Mouse (Mus musculus): ENCODE measurements around the gene Hras.

Hras gene

GRCm38 (mm10) chr7:141193948-141194347, at the start of gene Hras, which contains the start of gene Lrrc56:
Gene Hras, minus strand, starts transcription at chr7:141194005.
Gene Lrrc56, plus strand, starts transcription at chr7:141194157.
- TF ChIP-seq CTCF (conservative IDR thresholded peaks at IDR 0.05; ENCODE audit: low read length) (no peak), NANOG (IDR thresholded peaks at IDR 0.05; ENCODE audit: borderline replicate concordance, low read length) (no peak), POU5F1 (IDR thresholded peaks at IDR 0.05; ENCODE audit: borderline replicate concordance, low read length) (no peak)
- no peaks in the 10 kb centered on the region for H3K9me3 ChIP-seq (ENCODE audit: low read length)
- peaks cover 46% of the 10 kb centered on the region for H3K36me3 ChIP-seq (ENCODE audit: insufficient read depth, low read length)
- H3K4me1 ChIP-seq (replicated peaks; ENCODE audit: low read depth, low read length), result peaks cover 45% of the 10 kb centered on the region
- peak within 1 kb of the TSS; percentile 96 for H3K4me3 ChIP-seq (replicated peaks; ENCODE audit: low read length)
- H3K27me3 ChIP-seq (ENCODE audit: insufficient read depth, low read length), result no peaks in the 10 kb centered on the region

- H3K4me1 ChIP-seq (replicated peaks; ENCODE audit: low read depth, low read length), result peaks cover 49% of the 10 kb centered on the region
- no peaks in the 10 kb centered on the region for H3K9me3 ChIP-seq (ENCODE audit: low read length)
- no peaks in the 10 kb centered on the region for H3K27me3 ChIP-seq (ENCODE audit: insufficient read depth, low read length)
- H3K36me3 ChIP-seq (ENCODE audit: insufficient read depth, low read length), result peaks cover 69% of the 10 kb centered on the region
- no peak overlapping the region for H3K4me3 ChIP-seq (replicated peaks; ENCODE audit: low read length)
- TF ChIP-seq NANOG (IDR thresholded peaks at IDR 0.05; ENCODE audit: borderline replicate concordance, low read length), result no peak
- TF ChIP-seq CTCF (conservative IDR thresholded peaks at IDR 0.05; ENCODE audit: low read length), result no peak
- TF ChIP-seq POU5F1 (IDR thresholded peaks at IDR 0.05; ENCODE audit: borderline replicate concordance, low read length), result no peak
Observed at GRCm38 (mm10) chr7:141231551-141231950, 37.7 kb upstream of the Hras start.

- Histone ChIP-seq H3K9me3 (ENCODE audit: low read length) (no peaks in the 10 kb centered on the region), H3K4me3 (replicated peaks; ENCODE audit: low read length) (peak overlapping the region; percentile 100), H3K27me3 (ENCODE audit: insufficient read depth, low read length) (no peaks in the 10 kb centered on the region), H3K4me1 (replicated peaks; ENCODE audit: low read depth, low read length) (peaks cover 49% of the 10 kb centered on the region), H3K36me3 (ENCODE audit: insufficient read depth, low read length) (peaks cover 65% of the 10 kb centered on the region)
- TF ChIP-seq CTCF (conservative IDR thresholded peaks at IDR 0.05; ENCODE audit: low read length) (no peak), POU5F1 (IDR thresholded peaks at IDR 0.05; ENCODE audit: borderline replicate concordance, low read length) (no peak)
Observed at GRCm38 (mm10) chr7:141231111-141231510, 37.3 kb upstream of the Hras start.

GRCm38 (mm10) chr7:141230570-141230969, 36.8 kb upstream of the Hras start:
- Histone ChIP-seq H3K4me1 (replicated peaks; ENCODE audit: low read depth, low read length) (peaks cover 49% of the 10 kb centered on the region), H3K36me3 (ENCODE audit: insufficient read depth, low read length) (peaks cover 59% of the 10 kb centered on the region), H3K4me3 (replicated peaks; ENCODE audit: low read length) (peak overlapping the region; percentile 100), H3K27me3 (ENCODE audit: insufficient read depth, low read length) (no peaks in the 10 kb centered on the region), H3K9me3 (ENCODE audit: low read length) (no peaks in the 10 kb centered on the region)
- TF ChIP-seq CTCF (conservative IDR thresholded peaks at IDR 0.05; ENCODE audit: low read length) (no peak), NANOG (IDR thresholded peaks at IDR 0.05; ENCODE audit: borderline replicate concordance, low read length) (no peak), POU5F1 (IDR thresholded peaks at IDR 0.05; ENCODE audit: borderline replicate concordance, low read length) (no peak)

GRCm38 (mm10) chr7:141229702-141230101, 35.9 kb upstream of the Hras start:
- TF ChIP-seq CTCF (conservative IDR thresholded peaks at IDR 0.05; ENCODE audit: low read length) (no peak), POU5F1 (IDR thresholded peaks at IDR 0.05; ENCODE audit: borderline replicate concordance, low read length) (no peak), NANOG (IDR thresholded peaks at IDR 0.05; ENCODE audit: borderline replicate concordance, low read length) (no peak)
- Histone ChIP-seq H3K9me3 (ENCODE audit: low read length) (no peaks in the 10 kb centered on the region), H3K27me3 (ENCODE audit: insufficient read depth, low read length) (no peaks in the 10 kb centered on the region), H3K4me1 (replicated peaks; ENCODE audit: low read depth, low read length) (peaks cover 45% of the 10 kb centered on the region), H3K4me3 (replicated peaks; ENCODE audit: low read length) (peak overlapping the region; percentile 100), H3K36me3 (ENCODE audit: insufficient read depth, low read length) (peaks cover 51% of the 10 kb centered on the region)

- Histone ChIP-seq H3K9me3 (ENCODE audit: low read length) (no peaks in the 10 kb centered on the region), H3K36me3 (ENCODE audit: insufficient read depth, low read length) (peaks cover 38% of the 10 kb centered on the region), H3K4me1 (replicated peaks; ENCODE audit: low read depth, low read length) (peaks cover 36% of the 10 kb centered on the region), H3K4me3 (replicated peaks; ENCODE audit: low read length) (peak within 1 kb of the TSS; percentile 100), H3K27me3 (ENCODE audit: insufficient read depth, low read length) (no peaks in the 10 kb centered on the region)
- TF ChIP-seq CTCF (conservative IDR thresholded peaks at IDR 0.05; ENCODE audit: low read length) (peak; percentile 97), POU5F1 (IDR thresholded peaks at IDR 0.05; ENCODE audit: borderline replicate concordance, low read length) (no peak)
Observed at GRCm38 (mm10) chr7:141228279-141229067, 34.7 kb upstream of the Hras start, which contains the start of gene Phrf1. Gene Phrf1, plus strand, starts transcription at chr7:141228784.

- Histone ChIP-seq H3K36me3 (ENCODE audit: insufficient read depth, low read length) (peaks cover 32% of the 10 kb centered on the region), H3K4me3 (replicated peaks; ENCODE audit: low read length) (peak overlapping the region; percentile 100), H3K9me3 (ENCODE audit: low read length) (no peaks in the 10 kb centered on the region), H3K27me3 (ENCODE audit: insufficient read depth, low read length) (no peaks in the 10 kb centered on the region), H3K4me1 (replicated peaks; ENCODE audit: low read depth, low read length) (peaks cover 41% of the 10 kb centered on the region)
- TF ChIP-seq NANOG (IDR thresholded peaks at IDR 0.05; ENCODE audit: borderline replicate concordance, low read length) (no peak), CTCF (conservative IDR thresholded peaks at IDR 0.05; ENCODE audit: low read length) (no peak), POU5F1 (IDR thresholded peaks at IDR 0.05; ENCODE audit: borderline replicate concordance, low read length) (no peak)
Observed at GRCm38 (mm10) chr7:141227796-141228195, 34.0 kb upstream of the Hras start.

- H3K27me3 ChIP-seq (ENCODE audit: insufficient read depth, low read length), result no peaks in the 10 kb centered on the region
- TF ChIP-seq CTCF (conservative IDR thresholded peaks at IDR 0.05; ENCODE audit: low read length) (peak; percentile 41), POU5F1 (IDR thresholded peaks at IDR 0.05; ENCODE audit: borderline replicate concordance, low read length) (no peak)
Observed at GRCm38 (mm10) chr7:141226535-141226934, 32.7 kb upstream of the Hras start.

More at GRCm38 (mm10) chr7:141226535-141226934, 32.7 kb upstream of the Hras start:
- no peak overlapping the region for H3K4me3 ChIP-seq (replicated peaks; ENCODE audit: low read length)
- peaks cover 43% of the 10 kb centered on the region for H3K4me1 ChIP-seq (replicated peaks; ENCODE audit: low read depth, low read length)
- H3K9me3 ChIP-seq (ENCODE audit: low read length), result no peaks in the 10 kb centered on the region
- peaks cover 19% of the 10 kb centered on the region for H3K36me3 ChIP-seq (ENCODE audit: insufficient read depth, low read length)

All from E14TG2a.4 (cell line).